Mouse (Mus musculus) macrophage (primary cell): ENCODE measurements around the gene Cd99l2. TPM values are rescaled to one million over a fixed set of nuclear protein-coding genes. Genes with fewer than 3 reads are reported as not detected.

Experiments
- polyA plus RNA-seq: library from polyadenylated mRNA; stranded (reverse); fragments of 250-400 nt; gene quantifications from 3 replicates; pipeline ENCODE4 v1.2.4, GENCODE M21; 2018; ENCODE audit warnings: inconsistent platforms

Cd99l2 gene
- polyA plus RNA-seq, 1 experiment from 2014 or later: 15.1 TPM

Other genes starting within 250 kb of the Cd99l2 start
- 14.8 to 19.5 TPM (median 17.9 TPM) in 3 replicates for gene Mtmr1, start 128.1 kb downstream of the Cd99l2 start, polyA plus RNA-seq
- gene Hmgb3, start 63.1 kb upstream of the Cd99l2 start, polyA plus RNA-seq: 1.9 to 13.6 TPM (median 13.4 TPM) in 3 replicates
- not detected in 3 replicates for gene Gpr50, start 170.8 kb upstream of the Cd99l2 start, polyA plus RNA-seq